Mouse (Mus musculus): ENCODE measurements around the gene Atf6.

Gene Atf6

DNA sequence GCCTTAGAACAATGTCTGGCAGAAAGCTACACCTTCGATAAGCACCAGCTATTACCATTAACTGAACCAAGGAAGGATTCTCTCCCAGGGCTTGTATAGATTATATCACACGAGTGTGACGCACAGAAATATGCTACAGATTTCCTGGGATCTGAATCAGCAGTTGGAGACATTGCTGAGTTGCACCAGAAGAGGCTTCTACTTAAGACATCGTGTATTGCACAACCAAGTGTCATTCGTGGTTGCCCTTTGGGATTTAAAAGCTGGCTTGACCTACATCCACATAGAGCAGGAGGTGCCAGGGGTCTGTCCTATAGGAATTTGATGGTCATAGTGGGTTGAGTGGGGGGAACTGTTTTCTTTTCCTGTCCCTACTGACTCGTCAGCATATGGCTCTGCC lies 164.6 kb downstream of the Atf6 start:
- DNase-seq, result no peak

DNA sequence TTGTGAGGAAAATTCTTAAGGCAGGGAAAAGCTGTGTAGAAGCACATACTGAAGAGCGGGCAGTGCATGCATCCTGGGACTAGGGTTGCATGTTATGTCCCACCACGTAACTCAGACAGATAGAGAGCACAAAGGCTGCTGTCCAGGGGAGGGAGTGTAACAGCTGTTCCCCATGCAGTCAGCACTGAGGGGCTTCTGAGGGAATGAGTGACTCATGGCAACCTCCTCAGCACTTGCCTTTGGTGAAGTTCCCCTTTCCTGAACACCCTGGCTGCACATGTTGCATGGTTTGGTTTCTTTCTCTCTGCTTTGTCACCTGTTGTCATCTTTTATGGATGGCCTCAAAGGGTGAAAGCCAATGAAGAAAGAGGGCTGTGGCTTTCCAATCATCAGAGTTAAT lies 165.3 kb downstream of the Atf6 start:
- no peak for DNase-seq

DNA sequence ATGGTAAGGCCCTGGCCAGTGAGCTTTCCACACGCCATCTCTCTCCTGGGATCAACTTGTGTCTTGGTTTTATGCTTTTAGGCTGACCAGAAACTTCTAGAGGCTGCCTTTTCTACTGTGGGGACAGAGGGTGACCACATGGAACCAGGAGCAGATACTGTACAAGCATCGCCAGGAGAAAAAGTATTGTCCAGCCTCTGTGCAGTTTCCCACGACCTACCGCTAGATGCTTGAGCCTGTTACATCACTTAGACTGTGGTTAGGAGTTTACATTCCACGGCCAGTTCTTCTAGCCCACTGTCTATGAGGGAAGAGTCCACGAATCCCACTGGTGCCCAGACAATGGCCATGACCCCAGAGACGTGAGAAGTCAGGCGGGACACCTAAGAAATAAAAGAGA lies 166.0 kb downstream of the Atf6 start:
- no peak for DNase-seq

DNA sequence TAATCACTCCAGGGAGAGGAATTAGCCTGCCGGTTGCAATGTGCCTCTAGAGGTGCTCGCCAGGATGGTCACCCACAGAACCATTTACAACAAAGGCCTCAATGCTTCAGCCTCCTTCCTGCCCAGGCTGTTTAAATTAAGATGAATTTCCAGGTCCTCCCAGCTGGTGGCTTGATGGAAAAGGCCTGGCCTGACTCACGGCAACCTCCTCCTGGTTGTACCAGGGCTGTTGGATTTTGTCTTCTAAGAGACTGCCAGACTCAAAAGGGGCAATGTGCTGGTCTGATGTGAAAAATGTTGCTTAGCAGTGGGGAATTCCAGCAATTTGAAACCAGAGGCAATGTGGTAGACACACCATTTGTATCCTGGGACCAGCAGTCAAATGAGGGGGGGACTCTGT lies 166.4 kb downstream of the Atf6 start:
- DNase-seq, result no peak

DNA sequence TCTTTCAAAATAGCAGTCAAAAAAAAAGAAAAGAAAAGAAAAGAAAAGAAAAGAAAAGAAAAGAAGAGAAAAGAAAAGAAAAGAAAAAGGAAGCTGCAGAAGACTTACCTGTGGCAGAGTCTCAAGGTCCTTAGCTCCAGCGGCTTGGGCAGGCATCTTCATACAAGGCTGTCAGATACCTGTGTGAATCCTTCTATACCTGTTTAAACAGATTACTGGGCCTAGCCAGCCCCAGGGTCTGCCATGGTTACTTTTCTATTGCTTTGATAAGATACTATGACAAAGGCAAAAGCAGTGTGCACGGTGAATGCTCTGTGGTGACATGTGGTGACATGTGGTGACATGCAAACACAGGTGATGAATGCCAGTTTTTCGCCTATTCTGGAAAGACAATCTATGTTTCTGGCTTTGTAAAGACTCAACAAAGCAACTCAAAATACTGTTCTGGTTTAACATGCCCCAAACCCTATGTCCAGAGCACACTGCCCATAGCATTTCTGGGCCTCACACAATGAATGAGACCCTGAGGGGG lies 167.0 kb downstream of the Atf6 start:
- no peak for DNase-seq

DNA sequence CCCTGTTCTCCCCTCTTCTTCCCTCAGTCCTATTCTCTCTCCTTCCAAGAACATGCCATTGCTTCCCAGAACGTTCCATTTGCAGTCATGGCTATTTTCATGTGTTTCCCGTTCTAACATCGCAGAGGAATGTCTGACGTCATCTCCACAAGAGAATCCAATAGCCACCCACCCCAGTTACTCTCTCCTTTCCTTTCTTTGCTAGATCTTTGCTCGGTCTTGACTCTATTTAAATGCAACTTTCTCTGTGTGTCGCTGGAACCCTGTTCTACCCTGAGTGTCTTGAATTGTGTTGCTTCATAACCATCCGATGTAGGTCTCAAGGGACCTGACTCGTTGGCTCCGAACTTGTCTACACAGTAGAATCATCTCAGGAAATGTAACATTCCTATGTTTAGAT lies 168.0 kb downstream of the Atf6 start:
- no peak for DNase-seq

DNA sequence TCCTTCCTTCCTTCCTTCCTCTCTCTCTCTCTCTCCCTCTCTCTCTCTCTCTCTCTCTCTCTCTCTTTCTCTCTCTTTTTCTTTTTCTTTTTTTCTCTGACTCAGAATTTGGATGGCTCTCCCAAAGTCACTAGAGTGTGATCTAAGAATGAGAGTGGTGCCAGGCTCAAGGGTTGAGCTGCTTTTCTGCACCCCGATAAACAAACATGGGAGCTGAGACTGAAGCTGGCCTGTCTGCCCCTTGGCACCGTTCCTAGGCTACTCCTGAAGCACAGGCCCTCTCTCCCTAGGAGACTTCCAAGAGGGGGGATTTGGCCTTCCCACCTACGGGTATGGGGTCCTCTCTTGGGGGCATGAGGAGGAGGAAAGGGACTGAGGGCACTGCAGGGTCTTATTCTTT lies 168.8 kb downstream of the Atf6 start:
- DNase-seq, result no peak

DNA sequence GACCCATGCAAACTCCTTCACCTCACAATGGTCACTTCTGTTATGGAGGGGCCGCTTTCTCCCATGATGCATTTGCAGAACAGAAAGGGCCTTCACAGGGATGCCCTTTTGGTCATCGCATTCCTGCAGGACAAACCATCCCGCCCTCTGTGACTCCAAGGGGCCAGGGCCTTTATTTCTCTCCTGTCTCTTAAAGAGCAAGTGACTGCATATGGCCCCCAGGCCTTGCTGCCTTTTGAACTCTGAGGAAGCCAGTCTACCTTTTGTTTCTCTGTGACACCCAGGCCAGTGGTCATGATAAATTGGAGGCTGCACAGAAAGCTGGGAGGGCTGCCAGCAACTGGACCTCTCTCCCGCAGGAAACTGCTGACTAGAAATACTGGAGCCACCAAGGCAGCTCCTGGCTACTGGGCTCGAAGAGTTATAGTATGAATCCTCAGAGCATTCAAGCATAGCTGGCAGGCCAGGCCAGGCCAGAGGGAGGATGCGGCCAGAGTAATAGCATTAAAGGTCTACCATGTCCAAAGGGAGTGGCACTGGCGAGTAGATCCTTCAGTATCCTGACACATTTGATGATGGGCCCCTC lies 169.7 kb downstream of the Atf6 start:
- DNase-seq, result peak; percentile 76

DNA sequence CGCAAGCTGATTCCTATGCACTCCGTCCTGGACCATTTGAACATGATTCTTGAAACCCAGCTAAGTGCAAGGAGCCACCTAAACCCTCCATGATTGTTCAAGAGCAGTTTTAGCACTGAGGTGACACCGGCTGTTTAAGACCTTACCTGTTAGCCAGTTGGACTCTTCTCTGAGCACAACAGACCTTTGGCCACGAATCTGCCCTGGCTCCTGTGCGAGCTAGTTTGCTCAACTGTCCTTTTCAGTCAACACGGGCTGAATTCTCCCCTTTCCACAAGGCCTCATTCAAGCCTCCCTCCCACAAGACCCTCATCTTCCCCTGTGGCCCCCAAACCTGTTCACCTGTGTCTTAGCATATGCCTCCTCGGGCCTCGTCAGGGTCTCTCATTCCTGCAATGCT lies 170.6 kb downstream of the Atf6 start:
- DNase-seq, result peak; percentile 20

DNA sequence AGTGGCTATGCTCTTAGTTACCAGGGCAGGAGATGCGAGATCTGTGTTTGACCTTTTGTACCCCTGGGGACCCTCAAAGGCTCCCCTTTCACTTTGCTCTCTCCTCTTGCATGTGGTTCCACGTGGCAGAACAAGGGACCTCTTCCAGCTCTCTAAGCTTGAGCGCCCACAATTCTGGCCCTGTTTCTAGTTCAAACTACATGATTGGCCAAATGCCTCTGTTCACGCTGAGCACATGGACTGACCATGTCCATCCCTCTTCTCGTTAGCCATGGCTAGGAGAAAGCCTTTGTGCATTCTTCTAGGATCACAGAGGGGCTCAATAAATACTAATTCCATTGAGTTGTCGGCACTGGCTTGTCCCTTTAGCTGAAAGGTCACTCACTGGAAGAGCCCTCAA lies 172.2 kb downstream of the Atf6 start:
- peak; percentile 48 for DNase-seq

DNA sequence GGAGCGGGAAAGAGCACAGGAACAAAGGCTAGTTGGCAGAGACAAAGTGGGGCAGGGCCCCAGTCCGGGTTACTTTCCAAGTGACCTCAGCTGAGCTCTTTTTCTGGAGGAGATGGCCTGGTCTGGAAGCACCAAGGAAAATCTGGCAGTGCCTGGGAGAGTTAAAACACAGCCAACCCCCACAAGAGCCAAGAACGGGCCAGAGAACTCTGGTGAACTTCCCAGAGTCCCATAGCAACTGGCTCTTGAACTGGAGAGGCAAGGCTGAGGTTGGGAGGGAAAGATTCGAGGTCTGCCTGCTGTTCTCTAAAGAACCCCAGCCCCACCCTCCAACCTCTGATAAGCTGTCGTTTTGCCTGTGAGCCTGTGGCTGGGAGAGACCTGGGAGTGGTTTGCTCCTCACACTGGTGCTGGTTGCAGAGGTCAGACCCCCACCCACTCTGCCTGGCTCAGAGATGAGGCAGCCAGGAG lies 172.7 kb downstream of the Atf6 start:
- DNase-seq, result peak; percentile 75

DNA sequence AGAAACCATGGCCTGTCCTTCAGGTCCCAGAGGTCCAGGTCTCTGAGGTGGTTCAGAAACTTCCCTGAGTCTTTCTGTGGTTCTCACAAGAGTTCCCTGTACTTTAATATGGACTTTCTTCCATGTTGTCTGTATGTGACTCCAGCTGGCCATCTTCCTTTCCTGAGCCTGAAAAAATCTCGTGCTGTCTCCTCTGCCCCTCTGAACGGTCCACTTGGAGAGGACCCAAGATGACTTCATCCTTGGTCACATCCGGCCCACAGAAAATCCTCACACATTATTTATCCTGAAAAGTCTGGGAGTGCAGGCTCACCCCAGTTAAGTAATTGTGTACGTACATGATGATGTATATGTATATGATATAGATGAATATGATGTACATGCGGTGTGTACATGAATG lies 176.3 kb downstream of the Atf6 start:
- DNase-seq, result no peak

DNA sequence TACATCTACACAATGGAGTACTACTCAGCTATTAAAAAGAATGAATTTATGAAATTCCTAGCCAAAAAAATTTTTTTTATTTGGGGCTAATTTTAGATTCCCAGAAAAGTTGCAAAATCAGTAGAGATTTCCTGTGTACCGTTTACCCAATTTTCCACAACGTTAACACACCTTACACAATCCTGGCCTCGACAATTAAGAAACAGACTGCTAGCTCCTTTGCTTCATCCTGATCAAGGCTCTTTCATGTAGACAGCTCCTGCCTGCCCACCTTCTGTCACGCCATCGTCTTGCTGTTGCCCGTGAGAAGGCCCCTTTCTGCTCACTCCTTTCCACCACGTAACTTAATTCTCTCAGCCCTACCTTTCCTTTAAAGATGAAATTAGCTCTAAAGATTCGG lies 177.8 kb downstream of the Atf6 start:
- DNase-seq, result no peak

DNA sequence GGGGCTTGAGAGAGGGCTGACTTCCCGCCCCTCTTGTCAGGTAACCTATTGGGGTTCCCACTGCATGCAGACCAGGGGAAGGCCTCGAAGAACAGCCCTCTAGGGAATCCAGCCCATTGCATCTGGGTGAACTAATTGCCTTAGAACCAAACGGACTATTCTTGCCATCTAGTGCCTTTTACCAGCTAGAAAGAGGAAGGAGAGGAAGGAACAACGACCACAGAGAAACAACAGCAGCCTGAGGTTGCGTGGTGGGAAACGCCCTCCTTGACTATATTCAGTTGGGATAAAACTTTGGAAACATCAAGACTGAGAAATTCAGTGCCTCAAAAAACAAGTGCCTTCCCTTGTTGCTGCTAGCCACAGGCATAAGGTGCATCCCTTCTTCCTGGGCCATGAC lies 183.7 kb downstream of the Atf6 start:
- DNase-seq, result no peak

DNA sequence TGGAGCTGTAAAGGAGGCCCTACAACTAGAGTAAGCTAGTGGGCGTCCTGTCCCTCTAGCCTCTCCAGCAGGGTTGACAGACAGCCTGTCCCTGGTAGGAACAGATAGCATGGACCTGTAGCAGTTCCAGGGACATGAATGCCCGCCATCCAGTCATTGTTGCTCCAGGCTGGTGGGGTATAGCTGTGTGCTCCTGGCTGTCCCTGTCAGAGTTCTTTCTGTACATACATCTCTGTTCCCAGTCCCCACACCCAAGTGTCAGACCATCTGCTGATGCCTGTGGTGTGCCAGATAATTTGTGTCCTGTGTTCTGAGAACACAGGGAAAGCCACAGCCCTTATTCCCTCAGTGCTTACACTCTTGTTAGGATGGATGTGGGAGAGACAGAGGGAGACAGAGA lies 187.9 kb downstream of the Atf6 start:
- no peak for DNase-seq

DNA sequence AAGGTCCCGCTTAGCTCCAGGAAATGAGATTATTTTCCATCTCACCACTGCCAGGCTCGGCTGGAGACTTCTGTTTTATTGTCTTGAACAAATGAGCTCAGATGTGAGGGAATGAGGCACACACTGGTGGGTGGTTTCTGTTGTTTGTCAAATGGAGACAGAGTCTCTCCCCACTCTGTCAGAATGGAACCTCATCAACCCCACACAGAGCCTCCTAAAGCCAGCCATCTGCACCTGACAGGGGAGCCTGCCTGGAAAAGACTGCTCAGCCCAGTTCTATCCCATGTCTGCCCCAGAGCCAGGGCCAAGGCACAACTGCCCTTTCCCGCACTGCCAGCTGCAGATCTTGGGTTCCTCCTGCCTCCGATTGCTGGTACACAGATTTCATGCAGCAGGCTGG lies 188.7 kb downstream of the Atf6 start:
- DNase-seq, result no peak

DNA sequence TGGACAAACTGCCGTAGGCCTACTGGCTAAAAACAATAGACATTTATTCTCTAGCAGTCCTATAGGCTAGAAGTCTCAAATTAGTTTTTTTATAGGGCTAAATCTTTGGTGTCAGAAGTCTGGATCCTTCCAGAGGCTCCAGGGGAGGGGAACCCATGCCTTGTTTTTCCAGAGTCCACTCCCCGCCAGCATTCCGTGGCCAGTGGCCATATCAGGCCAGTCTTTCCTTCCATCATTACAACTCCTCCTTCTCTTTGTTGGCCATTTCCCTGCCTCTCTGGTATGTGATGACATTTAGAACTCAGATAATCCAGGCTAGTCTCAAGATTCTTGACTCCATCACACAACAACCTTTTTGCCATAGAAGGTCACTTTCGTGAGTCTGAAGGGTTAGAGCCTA lies 189.9 kb downstream of the Atf6 start:
- DNase-seq, result no peak

DNA sequence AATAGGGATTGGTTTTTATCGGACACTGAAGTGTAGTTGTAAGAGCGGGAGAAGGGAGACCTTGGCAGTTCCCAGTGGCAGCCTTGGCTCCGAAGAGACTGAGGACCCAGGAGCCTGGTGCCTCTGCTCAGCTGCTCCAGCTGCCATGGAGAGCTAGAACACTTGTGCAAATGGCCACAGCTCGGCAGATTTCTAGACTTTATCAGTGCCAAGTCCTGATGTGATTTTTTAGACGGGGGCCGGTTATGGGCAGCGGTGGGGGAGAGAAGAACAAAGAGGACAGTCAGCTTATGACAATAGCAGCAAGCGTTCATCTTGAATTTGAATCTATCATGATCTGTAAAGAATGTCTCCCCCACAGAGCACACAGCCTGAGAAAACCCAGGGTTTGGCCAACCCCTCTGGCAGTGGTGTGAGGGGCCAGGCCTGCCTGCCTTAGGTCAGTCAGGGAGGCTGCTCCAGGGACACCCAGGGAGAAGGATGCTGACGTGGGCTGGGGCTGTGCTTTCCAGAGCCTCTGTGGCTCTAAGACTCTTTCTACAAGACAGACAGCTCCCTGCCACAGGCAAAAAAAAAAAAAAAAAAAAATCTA lies 193.3 kb downstream of the Atf6 start:
- DNase-seq, result no peak

DNA sequence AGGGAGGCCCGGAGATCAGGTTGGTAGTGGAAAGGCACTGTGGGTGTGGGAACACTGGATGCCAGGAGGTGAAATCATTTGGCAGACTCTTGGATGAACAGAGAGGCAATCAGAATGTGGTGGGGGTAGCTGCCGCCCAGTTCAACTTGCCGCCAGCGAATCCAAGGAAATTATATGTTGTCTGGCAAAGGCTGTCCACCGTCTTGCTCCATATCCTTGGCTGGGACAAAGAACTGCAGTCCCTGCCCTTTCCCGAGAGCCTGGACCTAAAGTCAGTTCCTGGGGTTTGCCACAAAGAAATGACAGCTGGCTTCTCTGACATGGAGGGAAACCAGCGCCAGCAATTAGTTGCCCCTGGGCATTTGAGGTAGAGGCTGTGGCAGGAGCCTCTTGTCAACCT lies 202.4 kb downstream of the Atf6 start:
- DNase-seq, result no peak

DNA sequence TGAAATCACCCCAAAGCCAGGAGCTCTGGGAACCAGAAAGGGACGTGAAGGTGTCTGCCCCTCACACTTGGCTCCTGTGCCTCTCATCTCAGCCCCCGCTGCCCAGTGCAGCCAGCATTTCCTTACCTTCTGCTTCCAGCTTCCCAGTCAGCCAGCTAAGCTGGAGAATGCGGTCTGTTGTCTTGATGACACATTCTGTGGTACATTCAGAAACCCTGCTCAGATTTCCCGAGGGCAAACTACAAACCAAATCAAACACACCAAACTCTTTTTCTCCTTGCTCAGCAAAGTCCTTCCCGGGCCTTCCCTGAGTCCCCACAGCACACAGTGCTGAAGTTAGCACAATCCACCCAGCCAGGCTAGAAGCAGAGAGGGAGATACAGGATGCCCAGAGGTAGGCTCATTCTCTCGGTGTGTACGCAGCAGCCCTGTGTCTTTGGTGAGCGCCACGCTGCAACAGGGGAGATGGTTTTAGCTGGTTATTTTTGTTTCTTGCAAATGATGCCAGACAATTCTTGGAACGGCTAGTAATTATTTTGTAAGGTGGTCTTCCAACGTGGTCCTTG lies 202.9 kb downstream of the Atf6 start:
- no peak for DNase-seq

DNA sequence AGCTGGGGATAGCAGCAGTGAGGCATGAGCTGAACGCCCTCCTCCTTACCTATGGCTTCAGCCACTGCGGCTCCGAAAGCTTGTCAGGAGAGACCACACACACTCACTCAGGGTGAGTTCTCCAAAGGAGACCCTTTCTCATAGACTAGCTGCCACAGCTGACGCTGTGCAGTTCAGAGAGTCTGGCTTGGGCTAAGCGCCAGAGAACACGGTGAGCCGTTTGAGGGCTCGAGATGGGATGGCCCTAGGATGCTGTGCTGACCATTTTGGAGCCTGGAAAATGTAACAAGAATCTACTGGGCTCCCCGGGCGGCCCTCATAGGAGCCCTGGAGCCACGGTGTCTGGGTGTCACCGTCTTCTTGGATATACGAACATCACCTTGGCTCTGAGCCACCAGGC lies 208.3 kb downstream of the Atf6 start:
- DNase-seq, result no peak

DNA sequence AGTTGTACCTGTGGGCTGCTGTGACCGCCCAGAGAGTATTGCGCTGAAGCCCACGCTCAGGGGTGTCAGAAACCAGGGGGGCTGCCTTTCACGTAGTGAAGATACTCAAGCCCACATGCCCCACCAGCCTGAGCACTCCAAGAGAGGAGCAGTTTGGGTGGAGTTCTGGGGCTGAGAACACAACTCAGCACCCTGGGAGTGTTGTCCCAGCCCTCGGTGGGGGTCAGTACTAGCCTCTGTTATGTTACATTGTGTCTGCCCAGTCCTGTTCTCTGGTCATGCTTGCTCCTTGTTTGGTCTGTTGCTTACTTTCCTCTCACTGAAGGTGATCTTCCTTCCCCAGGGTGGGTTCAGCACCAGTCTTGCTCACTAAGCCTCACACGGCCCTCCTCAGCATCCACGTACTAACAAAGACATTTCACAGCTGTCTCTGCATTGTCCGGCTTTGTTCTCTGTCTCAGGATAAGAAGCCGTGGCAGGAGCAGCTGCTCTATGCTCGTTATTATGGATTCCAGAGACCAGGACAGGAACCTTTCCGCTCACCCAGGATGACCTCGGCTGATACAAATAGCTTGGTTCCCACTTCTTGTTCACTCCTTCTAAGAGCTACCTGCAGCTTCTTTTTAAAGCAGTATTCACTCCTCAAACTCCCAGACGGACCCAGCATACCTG lies 209.8 kb downstream of the Atf6 start:
- DNase-seq, result no peak

DNA sequence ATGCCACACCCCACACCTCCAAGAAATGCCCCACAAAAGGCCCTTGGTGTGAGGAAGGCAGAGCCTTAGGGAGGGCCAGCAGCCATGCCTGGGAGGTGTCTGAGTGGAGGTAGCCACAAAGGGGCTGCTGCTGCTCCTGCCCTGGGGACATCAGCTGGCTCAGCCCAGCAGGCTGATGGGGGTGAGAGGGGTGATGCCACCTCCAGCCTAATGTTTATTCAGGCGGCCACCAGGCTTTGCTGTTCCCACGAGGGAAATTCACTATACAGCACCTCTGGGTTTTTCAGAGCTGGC lies 210.4 kb downstream of the Atf6 start:
- DNase-seq, result no peak

DNA sequence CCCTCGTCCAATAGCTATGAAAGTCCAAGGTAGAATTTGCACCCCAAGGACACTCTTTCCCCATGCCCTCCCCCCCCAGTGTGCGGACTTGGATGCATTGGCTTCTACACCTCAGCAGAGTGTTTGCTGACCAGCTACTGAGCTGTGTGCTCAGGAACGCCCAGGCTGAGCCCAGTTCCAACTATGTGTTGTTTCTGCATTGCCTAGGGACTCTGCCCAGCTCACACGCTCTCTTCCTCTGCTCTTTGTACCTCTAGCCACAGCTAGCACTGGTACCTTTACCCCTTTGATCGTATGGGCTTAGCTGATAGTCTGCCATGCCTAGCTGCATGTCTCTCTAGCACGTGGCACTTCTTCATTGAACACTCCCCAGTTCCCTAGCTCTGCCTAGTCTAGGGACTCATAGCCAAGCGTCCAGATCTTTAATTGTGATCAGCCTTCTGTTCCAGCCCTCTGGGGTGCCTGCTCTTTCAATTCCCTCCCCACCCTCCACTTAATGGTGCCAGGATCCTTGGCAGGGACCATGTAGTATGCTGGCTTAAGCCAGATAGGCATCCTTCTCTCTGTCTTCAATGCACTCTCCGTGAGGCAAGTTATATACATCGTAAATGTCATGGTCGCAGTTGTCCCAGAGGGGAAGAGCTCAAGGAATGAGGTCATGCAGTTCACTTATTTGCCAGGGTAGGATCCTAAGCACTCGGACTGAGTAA lies 210.9 kb downstream of the Atf6 start:
- DNase-seq, result no peak
